Mouse (Mus musculus): ENCODE results near the gene Zbtb42. TPM values are rescaled to one million over a fixed set of nuclear protein-coding genes. Genes with fewer than 3 reads are reported as not detected.

Zbtb42 gene
- polyA plus RNA-seq, 1 experiment from 2014 or later: 3.5 TPM

GRCm38 (mm10) chr12:112723445-112723844 is 44.8 kb downstream of the Zbtb42 start:
- peak overlapping the region; percentile 80 for H3K4me3 ChIP-seq (replicated peaks; ENCODE audit: low read depth, low read length)
- peaks cover 29% of the 10 kb centered on the region for H3K4me1 ChIP-seq (ENCODE audit: control insufficient read depth, insufficient read depth, low read length)
- 89% methylated on average over 6 of the region's 6 CpGs for WGBS
- no peaks in the 10 kb centered on the region for H3K9me3 ChIP-seq (ENCODE audit: control insufficient read depth, low read length)
- peak overlapping the region; percentile 90 for H3K4me2 ChIP-seq (ENCODE audit: low read length)
- DNase-seq: no peak
- peak overlapping the region; percentile 91; the same call in 1 of the 2 replicates for H3K9ac ChIP-seq (replicated peaks; ENCODE audit: low read length)
- ATAC-seq (ENCODE audit: low FRiP score, low TSS enrichment): no peak
- peaks cover 10% of the 10 kb centered on the region; the same call in 1 of the 2 replicates for H3K27me3 ChIP-seq (ENCODE audit: control insufficient read depth, insufficient read depth, low read length)
- no peak overlapping the region for H3K27ac ChIP-seq (replicated peaks; ENCODE audit: low read depth, low read length)
- peaks cover 9% of the 10 kb centered on the region; the same call in 1 of the 2 replicates for H3K36me3 ChIP-seq (ENCODE audit: control insufficient read depth, insufficient read depth, low read length)

GRCm38 (mm10) chr12:112724077-112724805 is 45.6 kb downstream of the Zbtb42 start:
- Histone ChIP-seq H3K9me3 (ENCODE audit: control insufficient read depth, low read length) (no peaks in the 10 kb centered on the region), H3K9ac (replicated peaks; ENCODE audit: low read length) (no peak overlapping the region), H3K36me3 (ENCODE audit: control insufficient read depth, insufficient read depth, low read length) (peaks cover 11% of the 10 kb centered on the region; the same call in 1 of the 2 replicates), H3K27me3 (ENCODE audit: control insufficient read depth, insufficient read depth, low read length) (peaks cover 10% of the 10 kb centered on the region; the same call in 1 of the 2 replicates), H3K4me1 (ENCODE audit: control insufficient read depth, insufficient read depth, low read length) (peaks cover 29% of the 10 kb centered on the region), H3K4me3 (replicated peaks; ENCODE audit: low read depth, low read length) (no peak overlapping the region), H3K27ac (replicated peaks; ENCODE audit: low read depth, low read length) (no peak overlapping the region), H3K4me2 (ENCODE audit: low read length) (0 out of 2 replicates have a peak overlapping the region, but pooled peaks have one; percentile 90)
- 77% methylated on average over 11 of the region's 11 CpGs for WGBS
- peak; percentile 83 for DNase-seq
- ATAC-seq (ENCODE audit: low FRiP score, low TSS enrichment): 0 out of 2 replicates have a peak, but pooled peaks have one; percentile 12

- DNase-seq (no peak), ATAC-seq (ENCODE audit: low FRiP score, low TSS enrichment) (no peak)
- 63% methylated on average over 8 of the region's 8 CpGs for WGBS
- H3K36me3 ChIP-seq (ENCODE audit: control insufficient read depth, insufficient read depth, low read length): peaks cover 34% of the 10 kb centered on the region
- no peaks in the 10 kb centered on the region for H3K27me3 ChIP-seq (ENCODE audit: control insufficient read depth, insufficient read depth, low read length)
- no peak overlapping the region for H3K9ac ChIP-seq (replicated peaks; ENCODE audit: low read length)
- H3K4me1 ChIP-seq (ENCODE audit: control insufficient read depth, insufficient read depth, low read length): peaks cover 22% of the 10 kb centered on the region
- no peak overlapping the region for H3K27ac ChIP-seq (replicated peaks; ENCODE audit: low read depth, low read length)
- H3K9me3 ChIP-seq (ENCODE audit: control insufficient read depth, low read length): no peaks in the 10 kb centered on the region
- no peak overlapping the region for H3K4me2 ChIP-seq (ENCODE audit: low read length)
- H3K4me3 ChIP-seq (replicated peaks; ENCODE audit: low read depth, low read length): no peak overlapping the region
These were observed 49.2 kb downstream of the Zbtb42 start for GRCm38 (mm10) chr12:112727801-112728200.

- ATAC-seq (ENCODE audit: low FRiP score, low TSS enrichment) (no peak), DNase-seq (no peak)
- H3K27me3 ChIP-seq (ENCODE audit: control insufficient read depth, insufficient read depth, low read length): no peaks in the 10 kb centered on the region
- no peak overlapping the region for H3K4me2 ChIP-seq (ENCODE audit: low read length)
- H3K4me1 ChIP-seq (ENCODE audit: control insufficient read depth, insufficient read depth, low read length): no peaks in the 10 kb centered on the region
- no peak overlapping the region for H3K9ac ChIP-seq (replicated peaks; ENCODE audit: low read length)
- H3K9me3 ChIP-seq (ENCODE audit: control insufficient read depth, low read length): no peaks in the 10 kb centered on the region
- 91% methylated on average over 14 of the region's 14 CpGs for WGBS
- no peak overlapping the region for H3K27ac ChIP-seq (replicated peaks; ENCODE audit: low read depth, low read length)
- peaks cover 58% of the 10 kb centered on the region for H3K36me3 ChIP-seq (ENCODE audit: control insufficient read depth, insufficient read depth, low read length)
- no peak overlapping the region for H3K4me3 ChIP-seq (replicated peaks; ENCODE audit: low read depth, low read length)
These were observed 52.2 kb downstream of the Zbtb42 start for GRCm38 (mm10) chr12:112730808-112731207.

Small RNAs within 50 kb of the gene (microRNA-seq; reads per million reads assigned to microRNA genes)
- gene Mir6939: 0.88 reads per million

Other genes starting within 250 kb of the Zbtb42 start
- 0.12 TPM in 1 of 2 replicates, not detected in the other for gene A530016L24Rik, start 189.4 kb upstream of the Zbtb42 start, polyA plus RNA-seq (2014; fragmentation: Nextera tagmentation; extraction: Ambion mirVana)
- gene Tmem179, start 162.1 kb upstream of the Zbtb42 start, polyA plus RNA-seq (2014; fragmentation: Nextera tagmentation; extraction: Ambion mirVana): 50.7 and 68.6 TPM in 2 replicates
- 0.89 and 1.6 TPM in 2 replicates for gene Inf2, start 90.0 kb upstream of the Zbtb42 start, polyA plus RNA-seq (2014; fragmentation: Nextera tagmentation; extraction: Ambion mirVana)
- gene Adssl1, start 58.8 kb upstream of the Zbtb42 start, polyA plus RNA-seq (2014; fragmentation: Nextera tagmentation; extraction: Ambion mirVana): 2.8 and 3.1 TPM in 2 replicates
- 62.3 and 63.9 TPM in 2 replicates for gene Siva1, start 34.1 kb upstream of the Zbtb42 start, polyA plus RNA-seq (2014; fragmentation: Nextera tagmentation; extraction: Ambion mirVana)
- 64.8 and 82.1 TPM in 2 replicates for gene Akt1, start 3.9 kb upstream of the Zbtb42 start, polyA plus RNA-seq (2014; fragmentation: Nextera tagmentation; extraction: Ambion mirVana)
- 31.7 and 33.7 TPM in 2 replicates for gene Cep170b, start 41.6 kb downstream of the Zbtb42 start, polyA plus RNA-seq (2014; fragmentation: Nextera tagmentation; extraction: Ambion mirVana)
- gene Pld4, start 81.8 kb downstream of the Zbtb42 start, polyA plus RNA-seq (2014; fragmentation: Nextera tagmentation; extraction: Ambion mirVana): 3.3 and 6.0 TPM in 2 replicates
- gene Ahnak2, start 123.8 kb downstream of the Zbtb42 start, polyA plus RNA-seq (2014; fragmentation: Nextera tagmentation; extraction: Ambion mirVana): 0.62 and 0.75 TPM in 2 replicates
- gene Clba1, start 130.1 kb downstream of the Zbtb42 start, polyA plus RNA-seq (2014; fragmentation: Nextera tagmentation; extraction: Ambion mirVana): 21.4 and 23.1 TPM in 2 replicates
- 45.0 and 60.8 TPM in 2 replicates for gene Cdca4, start 150.6 kb downstream of the Zbtb42 start, polyA plus RNA-seq (2014; fragmentation: Nextera tagmentation; extraction: Ambion mirVana)
- 0.08 TPM in 1 of 2 replicates, not detected in the other for gene Gpr132, start 189.4 kb downstream of the Zbtb42 start, polyA plus RNA-seq (2014; fragmentation: Nextera tagmentation; extraction: Ambion mirVana)